ENCODE assay signal across 9 mouse cellular contexts in the genomic region with DNA sequence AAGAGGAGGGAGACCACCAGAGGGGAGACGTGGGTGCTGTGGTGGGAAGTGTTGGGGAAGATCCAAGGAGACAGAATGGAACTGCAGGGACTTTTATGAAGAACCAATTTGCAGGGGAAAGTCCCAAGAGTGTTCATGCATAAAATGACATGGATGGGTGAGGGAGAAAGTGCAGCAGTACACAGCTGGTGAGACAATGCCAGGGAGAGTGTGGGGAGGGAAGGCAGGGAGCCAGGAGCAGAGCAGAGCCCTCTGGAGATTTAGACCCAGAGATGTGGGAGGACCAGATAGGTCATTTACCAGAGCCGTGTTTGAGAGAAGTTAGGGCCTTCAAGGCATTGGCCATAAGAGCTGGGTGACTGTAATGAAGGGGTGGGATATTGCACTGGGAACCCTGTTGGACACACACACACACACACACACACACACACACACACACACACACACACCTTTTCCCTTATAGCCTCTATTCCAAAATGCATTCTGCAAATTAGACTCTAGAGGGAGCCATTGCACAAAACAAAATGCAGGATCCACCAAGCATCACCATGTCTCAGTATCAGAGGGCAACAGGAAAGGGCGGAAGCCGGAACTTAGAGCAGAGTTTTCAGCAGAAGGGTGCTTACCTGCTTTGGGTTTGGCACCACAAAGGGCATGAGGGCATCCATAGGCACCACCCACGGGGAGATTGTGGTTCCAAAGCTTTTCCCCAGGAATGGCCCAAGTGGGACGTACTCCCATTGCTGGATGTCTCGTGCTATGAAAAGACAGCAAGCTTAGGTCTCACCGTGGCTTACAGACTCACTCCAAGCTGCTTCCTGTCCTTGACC. TPM values are rescaled to one million over a fixed set of nuclear protein-coding genes. Genes with fewer than 3 reads are reported as not detected.
DNase-seq lines count a peak whose midpoint lies in the region; ATAC-seq and TF ChIP-seq lines count a peak whose summit lies in the region.
"Had no signal": no experiment of that assay in that cellular context is flagged by ENCODE, and none has a peak within 500 bp of the region (broad histone marks: within the 10 kb centered on the region; RNA-seq: fewer than 3 reads in every experiment).

No protein-coding gene starts in this region.

- peak; percentile 82 for ATAC-seq in frontal cortex, adult (ENCODE audit: low TSS enrichment)
- peak; percentile 76 for ATAC-seq in forebrain, embryonic 13.5 days
- ATAC-seq in hindbrain, postnatal 0 days = peak; percentile 82
- peak; percentile 64 for ATAC-seq in limb, embryonic 14.5 days (ENCODE audit: low FRiP score, low read depth)
- peak; percentile 87 for ATAC-seq in midbrain, embryonic 15.5 days (replicated peaks)

- no peak overlapping the region for H3K4me3 ChIP-seq in forebrain, embryonic 13.5 days
- H3K4me3 ChIP-seq in hindbrain, postnatal 0 days (ENCODE audit: low read length) = no peak overlapping the region
- H3K4me3 ChIP-seq in limb, embryonic 14.5 days (replicated peaks; ENCODE audit: low read length) = no peak overlapping the region
- no peak overlapping the region for H3K4me3 ChIP-seq in midbrain, embryonic 15.5 days
- H3K4me3 ChIP-seq: myocyte had no signal

- WGBS in forebrain, embryonic 13.5 days = 48% methylated on average over 8 of the region's 8 CpGs
- WGBS in hindbrain, postnatal 0 days = 45% methylated on average over 8 of the region's 8 CpGs
- WGBS in limb, embryonic 14.5 days = 52% methylated on average over 8 of the region's 8 CpGs
- WGBS in midbrain, embryonic 15.5 days = 48% methylated on average over 8 of the region's 8 CpGs

- H3K36me3 ChIP-seq in forebrain, embryonic 13.5 days (ENCODE audit: poor library complexity, severe bottlenecking) = no peaks in the 10 kb centered on the region
- H3K36me3 ChIP-seq in hindbrain, postnatal 0 days (ENCODE audit: insufficient read depth, low read length) = no peaks in the 10 kb centered on the region
- no peaks in the 10 kb centered on the region for H3K36me3 ChIP-seq in limb, embryonic 14.5 days (ENCODE audit: control insufficient read depth, insufficient read depth, low read length)
- H3K36me3 ChIP-seq in midbrain, embryonic 15.5 days (replicated peaks) = no peaks in the 10 kb centered on the region

- H3K4me1 ChIP-seq in forebrain, embryonic 13.5 days = no peaks in the 10 kb centered on the region
- no peaks in the 10 kb centered on the region for H3K4me1 ChIP-seq in hindbrain, postnatal 0 days (ENCODE audit: insufficient read depth, low read length)
- 0 out of 2 replicates have a peak, but pooled peaks cover 2% of the 10 kb centered on the region for H3K4me1 ChIP-seq in limb, embryonic 14.5 days (ENCODE audit: control insufficient read depth, insufficient read depth, low read length)
- H3K4me1 ChIP-seq in midbrain, embryonic 15.5 days = no peaks in the 10 kb centered on the region

- H3K9me3 ChIP-seq in forebrain, embryonic 13.5 days (replicated peaks) = no peaks in the 10 kb centered on the region
- H3K9me3 ChIP-seq in hindbrain, postnatal 0 days (ENCODE audit: low read length) = no peaks in the 10 kb centered on the region
- H3K9me3 ChIP-seq in limb, embryonic 14.5 days (ENCODE audit: control insufficient read depth, low read length) = no peaks in the 10 kb centered on the region
- no peaks in the 10 kb centered on the region for H3K9me3 ChIP-seq in midbrain, embryonic 15.5 days

- peak; percentile 90 for TF ChIP-seq CTCF in hindbrain, postnatal 0 days (IDR thresholded peaks at IDR 0.05; ENCODE audit: low read depth)

- no peaks in the 10 kb centered on the region for H3K27me3 ChIP-seq in forebrain, embryonic 13.5 days
- H3K27me3 ChIP-seq in hindbrain, postnatal 0 days (ENCODE audit: insufficient read depth, low read length) = no peaks in the 10 kb centered on the region
- H3K27me3 ChIP-seq in limb, embryonic 14.5 days (ENCODE audit: control insufficient read depth, insufficient read depth, low read length) = no peaks in the 10 kb centered on the region
- H3K27me3 ChIP-seq in midbrain, embryonic 15.5 days (replicated peaks) = no peaks in the 10 kb centered on the region

- TF ChIP-seq POLR2A in limb, embryonic 14.5 days (IDR thresholded peaks at IDR 0.05; ENCODE audit: borderline replicate concordance, extremely low read depth, insufficient read depth, insufficient read length) = no peak

- no peak overlapping the region for H3K4me2 ChIP-seq in forebrain, embryonic 13.5 days
- H3K4me2 ChIP-seq in hindbrain, postnatal 0 days (ENCODE audit: low read depth, low read length) = 0 out of 2 replicates have a peak overlapping the region, but pooled peaks have one; percentile 18
- H3K4me2 ChIP-seq in limb, embryonic 14.5 days (replicated peaks; ENCODE audit: low read depth, low read length, severe bottlenecking) = no peak overlapping the region
- 0 out of 2 replicates have a peak overlapping the region, but pooled peaks have one; percentile 19 for H3K4me2 ChIP-seq in midbrain, embryonic 15.5 days

- no peak overlapping the region for H3K9ac ChIP-seq in forebrain, embryonic 13.5 days
- no peak overlapping the region for H3K9ac ChIP-seq in hindbrain, postnatal 0 days (replicated peaks; ENCODE audit: low read length)
- no peak overlapping the region for H3K9ac ChIP-seq in limb, embryonic 14.5 days (ENCODE audit: low read depth, low read length, severe bottlenecking)
- H3K9ac ChIP-seq in midbrain, embryonic 15.5 days = no peak overlapping the region

- no peak for DNase-seq in frontal cortex, postnatal 25 days (ENCODE audit: low spot score in 2 of 2)
- peak; percentile 83 for DNase-seq in c-Kit-positive CD71-positive TER-119-positive erythroid progenitor cells, embryonic 14.5 days (ENCODE audit: low spot score)
- DNase-seq in hindbrain, postnatal 0 days (ENCODE audit: low spot score) = peak; percentile 85
- DNase-seq in limb, embryonic 14.5 days (ENCODE audit: low spot score) = peak; percentile 60
- peak; percentile 77 for DNase-seq in thymus, postnatal 0 days (ENCODE audit: low spot score)

- H3K27ac ChIP-seq in forebrain, embryonic 13.5 days = no peak overlapping the region
- H3K27ac ChIP-seq in hindbrain, postnatal 0 days = no peak overlapping the region
- no peak overlapping the region for H3K27ac ChIP-seq in limb, embryonic 14.5 days (replicated peaks; ENCODE audit: low read depth, low read length)
- H3K27ac ChIP-seq in midbrain, embryonic 15.5 days = no peak overlapping the region

RNA-seq across cellular contexts. Expression of a gene that starts 12.2 kb away (rescaled TPM):
- 3.6 TPM in 2 replicates for polyA plus RNA-seq in forebrain, embryonic 13.5 days (2015; fragmentation: Nextera tagmentation; extraction: Ambion mirVana)
- total RNA-seq in hindbrain, postnatal 0 days (2014; rRNA removed) = 17.6 and 20.8 TPM in 2 replicates
- 14.3 and 14.9 TPM in 2 replicates for polyA plus RNA-seq in hindbrain, postnatal 0 days (2015; fragmentation: Nextera tagmentation; extraction: Ambion mirVana)
- polyA plus RNA-seq in limb, embryonic 14.5 days (2012; rRNA removed) = 7.2 and 7.4 TPM in 2 replicates
- 4.3 and 5.0 TPM in 2 replicates for polyA plus RNA-seq in limb, embryonic 14.5 days (2014; fragmentation: Nextera tagmentation; extraction: Ambion mirVana)
- 9.2 and 10.2 TPM in 2 replicates for polyA plus RNA-seq in midbrain, embryonic 15.5 days (2015; fragmentation: Nextera tagmentation; extraction: Ambion mirVana)
- polyA plus RNA-seq in thymus, postnatal 0 days (2015; fragmentation: Nextera tagmentation; extraction: Ambion mirVana) = 4.3 and 5.6 TPM in 2 replicates

Comparison
In these comparisons a context has a peak if more than half of its experiments do, and no peak if none do; other contexts are left out.
1. DNase-seq: peak in c-Kit-positive CD71-positive TER-119-positive erythroid progenitor cells, embryonic 14.5 days (single experiment), hindbrain, postnatal 0 days (single experiment), limb, embryonic 14.5 days (single experiment) and thymus, postnatal 0 days (single experiment); none in frontal cortex, postnatal 25 days (0 of 2).
2. H3K4me2 ChIP-seq: peak in hindbrain, postnatal 0 days (single experiment) and midbrain, embryonic 15.5 days (single experiment); none in forebrain, embryonic 13.5 days (single experiment) and limb, embryonic 14.5 days (single experiment).
3. Peak in every context shown above with its lines, with median percentiles within 50 percentile points of each other: ATAC-seq.